Mouse (Mus musculus): ENCODE data around the gene Cnnm2.

- TF ChIP-seq CTCF (IDR thresholded peaks at IDR 0.05; ENCODE audit: borderline replicate concordance, extremely low read depth, insufficient read depth, insufficient read length), result no peak
- TF ChIP-seq POLR2A (IDR thresholded peaks at IDR 0.05; ENCODE audit: borderline replicate concordance, extremely low read depth, insufficient read depth, insufficient read length, poor library complexity, severe bottlenecking), result no peak
These were observed 40.1 kb downstream of the Cnnm2 start for GRCm38 (mm10) chr19:46801492-46801891.
